Mouse (Mus musculus) hindbrain, embryonic 13.5 days (tissue): ENCODE results near the gene St6gal2. TPM values are rescaled to one million over a fixed set of nuclear protein-coding genes. Genes with fewer than 3 reads are reported as not detected.

Experiments used
- ATAC-seq: fragments of 200-750 bp; cut with Nextera tagmentation; 2 replicates; pipeline ENCODE4 v1.8.0; 2017; ENCODE audit warnings: moderate TSS enrichment; ENCODE audit not compliant: low FRiP score
- H3K27ac ChIP-seq: fragments of 300-500 bp; sonication (generic); 2 replicates; pipeline ENCODE4 v1.5.1; 2015; ENCODE audit warnings: inconsistent platforms, mild to moderate bottlenecking, moderate library complexity
- H3K27me3 ChIP-seq: fragments of 300-500 bp; sonication (generic); 2 replicates; pipeline ENCODE4 v1.6.1; 2015; ENCODE audit warnings: mild to moderate bottlenecking, inconsistent platforms
- H3K36me3 ChIP-seq: fragments of 300-500 bp; sonication (generic); 2 replicates; pipeline ENCODE4 v1.6.1; 2015; ENCODE audit warnings: mild to moderate bottlenecking, inconsistent platforms
- H3K4me1 ChIP-seq: fragments of 300-500 bp; sonication (generic); replicated peaks from 2 replicates; pipeline ENCODE4 v1.6.1; 2015; ENCODE audit warnings: inconsistent platforms
- H3K4me2 ChIP-seq: fragments of 300-500 bp; sonication (generic); 2 replicates; pipeline ENCODE4 v1.6.1; 2015; ENCODE audit warnings: inconsistent platforms, mild to moderate bottlenecking, moderate library complexity
- H3K4me3 ChIP-seq: fragments of 300-500 bp; sonication (generic); 2 replicates; pipeline ENCODE4 v1.5.1; 2015; ENCODE audit warnings: mild to moderate bottlenecking, inconsistent platforms
- H3K9ac ChIP-seq: fragments of 300-500 bp; sonication (generic); 2 replicates; pipeline ENCODE4 v1.6.1; 2015; ENCODE audit warnings: mild to moderate bottlenecking, inconsistent platforms
- H3K9me3 ChIP-seq: fragments of 300-500 bp; sonication (generic); 2 replicates; pipeline ENCODE4 v1.6.1; 2016; ENCODE audit warnings: inconsistent platforms
- WGBS: fragments of 180-500 bp; shearing (Covaris S2); methylation state at CpG from one replicate; pipeline ENCODE4 v1.1.7; 2015; 5-methylcytosine and 5-hydroxymethylcytosine counted together
- polyA plus RNA-seq: library from polyadenylated mRNA; unstranded; fragments of >200 nt; fragmentation: Nextera tagmentation; extraction: Ambion mirVana; gene quantifications from 2 replicates; pipeline ENCODE4 v1.2.1, GENCODE M21; 2015

St6gal2 gene
- polyA plus RNA-seq, result 18.5 and 21.4 TPM in 2 replicates

DNA sequence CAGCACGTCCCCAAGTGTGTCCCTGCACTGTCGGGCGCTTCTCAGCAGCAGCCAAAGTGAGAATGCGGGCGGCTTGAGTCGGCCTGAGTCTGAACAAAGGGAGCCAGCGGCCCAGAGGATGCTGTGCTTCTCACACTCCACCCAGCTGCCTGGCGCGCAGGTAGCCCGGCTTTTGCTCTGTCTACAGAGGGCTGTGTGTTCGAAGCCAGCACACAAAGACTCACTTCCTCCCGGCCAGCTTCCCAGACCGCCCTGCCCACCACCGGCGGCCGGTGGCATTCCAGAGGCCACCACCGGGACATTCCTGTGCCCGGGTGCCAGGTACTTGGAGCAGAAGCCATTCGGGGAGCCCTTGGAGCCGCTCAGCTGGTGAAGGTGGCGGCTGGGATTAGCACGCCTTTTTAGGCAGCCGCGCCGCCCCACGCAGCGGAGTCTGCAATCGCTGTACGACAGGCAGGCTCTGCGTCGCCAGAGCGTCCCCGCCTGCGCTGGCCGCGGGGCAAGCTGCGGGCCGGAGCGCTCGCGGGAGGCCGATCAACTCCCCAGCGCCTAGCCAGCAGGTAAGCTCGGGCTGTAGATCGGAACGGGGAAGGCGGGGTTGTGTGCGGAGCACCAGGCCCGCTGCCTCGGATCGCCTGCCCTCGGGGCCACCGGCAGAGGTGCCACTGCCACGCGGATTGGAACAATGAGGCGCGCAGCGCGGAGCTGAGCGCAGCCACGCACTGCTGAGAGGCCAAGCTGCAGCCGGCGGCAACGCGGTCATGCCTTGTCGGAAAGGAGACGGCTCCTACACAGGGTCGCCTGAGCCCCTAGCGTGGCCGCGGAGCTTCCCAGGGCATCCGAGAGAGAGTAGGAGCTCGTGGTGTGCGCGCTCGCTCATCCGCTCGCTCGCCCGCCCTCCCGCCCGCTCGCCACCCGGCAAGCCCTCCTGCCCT, at the start of gene St6gal2:
Gene St6gal2 (plus strand): TSS at position 133 of the 935 bp plus-strand sequence.
- no peaks in the 10 kb centered on the region for H3K27me3 ChIP-seq
- no peaks in the 10 kb centered on the region for H3K36me3 ChIP-seq
- under 1% methylated on average over 75 of the region's 84 CpGs for WGBS
- H3K4me2 ChIP-seq, result peak within 1 kb of the TSS; percentile 67
- ATAC-seq, result peak; percentile 91
- peak within 1 kb of the TSS; percentile 98 for H3K27ac ChIP-seq
- no peaks in the 10 kb centered on the region for H3K9me3 ChIP-seq
- H3K9ac ChIP-seq, result peak within 1 kb of the TSS; percentile 91
- peaks cover 24% of the 10 kb centered on the region for H3K4me1 ChIP-seq
- H3K4me3 ChIP-seq, result peak within 1 kb of the TSS; percentile 61

DNA sequence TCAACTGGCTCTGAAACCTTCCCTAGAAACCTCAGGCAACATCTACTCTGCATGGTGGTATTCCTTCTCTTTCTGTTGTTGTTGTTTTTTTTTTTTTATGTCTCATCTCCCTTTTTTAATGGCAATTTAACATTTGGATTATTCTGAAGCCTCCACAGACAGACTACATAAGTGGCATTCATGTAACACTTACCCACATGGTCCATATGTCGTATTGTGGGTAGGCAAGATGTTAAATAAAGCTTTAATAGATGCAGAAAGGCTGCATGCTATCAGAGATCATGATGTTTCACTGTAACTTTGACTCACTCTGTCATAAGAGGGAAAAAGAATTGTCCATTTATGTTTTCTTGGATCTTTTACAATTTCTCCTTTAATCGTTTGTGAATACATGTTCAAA, 39.1 kb upstream of the St6gal2 start:
- Histone ChIP-seq H3K9me3 (no peaks in the 10 kb centered on the region), H3K36me3 (no peaks in the 10 kb centered on the region), H3K4me1 (no peaks in the 10 kb centered on the region), H3K27ac (no peak overlapping the region), H3K9ac (no peak overlapping the region), H3K27me3 (no peaks in the 10 kb centered on the region), H3K4me3 (no peak overlapping the region), H3K4me2 (no peak overlapping the region)
- WGBS, result 90% methylated on average over 2 of the region's 2 CpGs
- ATAC-seq, result no peak

DNA sequence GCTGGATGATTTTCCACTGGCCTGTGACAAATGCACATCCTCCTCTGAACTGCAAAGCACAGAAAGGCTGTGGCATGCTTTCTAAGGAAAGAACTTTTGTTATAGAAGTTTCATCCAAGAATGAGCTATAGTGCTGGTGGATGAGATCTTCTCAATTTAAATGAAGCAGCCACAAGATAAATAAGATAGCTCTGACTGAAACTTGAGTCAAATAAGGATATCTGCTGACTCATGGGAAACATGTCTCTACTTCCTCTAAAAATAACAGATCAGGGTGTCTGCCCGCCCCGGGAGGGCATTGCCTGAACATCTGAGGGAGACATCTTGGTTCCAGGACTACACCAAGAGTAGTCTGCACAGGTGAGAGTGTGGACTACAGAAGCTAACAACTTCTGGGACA, 28.7 kb upstream of the St6gal2 start:
- H3K9me3 ChIP-seq, result no peaks in the 10 kb centered on the region
- H3K4me3 ChIP-seq, result no peak overlapping the region
- H3K9ac ChIP-seq, result no peak overlapping the region
- WGBS, result 93% methylated on average over 2 of the region's 2 CpGs
- no peak overlapping the region for H3K27ac ChIP-seq
- no peaks in the 10 kb centered on the region for H3K4me1 ChIP-seq
- no peaks in the 10 kb centered on the region for H3K36me3 ChIP-seq
- no peak for ATAC-seq
- H3K4me2 ChIP-seq, result no peak overlapping the region
- H3K27me3 ChIP-seq, result no peaks in the 10 kb centered on the region

DNA sequence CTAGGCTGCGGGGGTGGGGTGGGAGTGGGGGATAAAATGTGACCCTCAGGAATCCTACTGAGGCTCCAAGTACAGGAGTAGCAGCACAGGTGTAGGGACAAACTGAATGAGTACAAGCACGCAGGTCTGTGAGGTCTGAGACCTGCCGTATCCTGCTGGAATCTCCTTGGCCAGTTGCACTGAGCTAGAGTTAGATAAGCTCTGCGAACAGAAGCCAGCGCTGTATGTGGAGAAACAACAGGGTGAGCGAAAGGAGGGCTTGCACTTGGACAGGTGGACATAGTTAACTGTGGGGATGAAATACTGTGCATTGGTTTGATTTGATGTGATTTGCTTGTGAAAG, 974 bp downstream of the St6gal2 start:
- Histone ChIP-seq H3K36me3 (no peaks in the 10 kb centered on the region), H3K4me3 (peak overlapping the region; percentile 61), H3K27ac (peak overlapping the region; percentile 98), H3K27me3 (no peaks in the 10 kb centered on the region), H3K9ac (peak overlapping the region; percentile 91), H3K4me1 (peaks cover 24% of the 10 kb centered on the region), H3K9me3 (no peaks in the 10 kb centered on the region), H3K4me2 (peak overlapping the region; percentile 67)
- under 1% methylated on average over 6 of the region's 6 CpGs for WGBS
- no peak; the same call in none of the 2 replicates for ATAC-seq

DNA sequence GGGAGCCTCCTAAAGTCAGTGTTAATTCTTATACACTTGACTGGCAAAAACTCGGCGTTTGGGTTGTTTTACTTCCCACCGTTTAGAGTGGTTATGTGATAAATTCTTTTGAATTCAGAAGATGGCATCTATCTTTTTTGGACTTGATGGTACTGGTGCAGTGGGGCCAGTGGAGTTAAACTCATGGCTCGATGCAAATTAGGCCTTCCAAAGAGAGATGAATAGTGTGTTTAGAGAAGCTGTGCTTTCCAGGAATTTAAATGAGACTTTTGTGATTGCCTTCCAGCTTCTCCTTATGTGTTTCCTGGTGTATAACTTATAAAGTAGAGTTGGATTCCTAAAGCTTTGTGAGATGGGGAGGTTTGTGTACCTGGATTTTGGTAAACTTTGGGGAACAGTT, 1.5 kb downstream of the St6gal2 start:
- peak overlapping the region; percentile 67 for H3K4me2 ChIP-seq
- H3K4me1 ChIP-seq, result peaks cover 24% of the 10 kb centered on the region
- peak overlapping the region; percentile 98 for H3K27ac ChIP-seq
- 13% methylated on average over 4 of the region's 4 CpGs for WGBS
- H3K9me3 ChIP-seq, result no peaks in the 10 kb centered on the region
- peak overlapping the region; percentile 91 for H3K9ac ChIP-seq
- H3K4me3 ChIP-seq, result peak overlapping the region; percentile 61
- no peaks in the 10 kb centered on the region for H3K27me3 ChIP-seq
- no peaks in the 10 kb centered on the region for H3K36me3 ChIP-seq
- ATAC-seq, result no peak

DNA sequence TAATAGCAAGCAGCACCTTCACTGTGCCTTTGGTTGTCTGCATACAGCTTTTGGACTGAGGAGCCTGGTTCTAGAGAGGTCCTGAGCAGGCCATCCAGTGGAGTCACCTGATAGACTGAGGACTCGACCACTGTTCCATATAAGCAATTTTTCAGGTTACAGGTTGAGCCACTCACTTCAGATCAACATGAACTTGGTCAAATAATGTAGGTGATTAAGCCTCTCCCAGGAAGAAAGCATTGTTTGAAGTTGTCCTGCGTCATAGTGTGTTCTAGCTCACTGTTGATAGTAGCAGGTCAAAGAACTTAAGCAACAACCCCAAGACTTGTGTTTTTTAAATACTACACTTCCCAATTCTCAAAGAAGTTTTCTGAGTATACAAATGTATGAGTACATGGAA, 5.8 kb downstream of the St6gal2 start:
- Histone ChIP-seq H3K4me3 (no peak overlapping the region), H3K4me1 (peaks cover 19% of the 10 kb centered on the region), H3K27ac (no peak overlapping the region), H3K27me3 (no peaks in the 10 kb centered on the region), H3K9me3 (no peaks in the 10 kb centered on the region), H3K36me3 (no peaks in the 10 kb centered on the region), H3K9ac (no peak overlapping the region), H3K4me2 (no peak overlapping the region)
- 67% methylated on average over 2 of the region's 2 CpGs for WGBS
- ATAC-seq, result no peak

DNA sequence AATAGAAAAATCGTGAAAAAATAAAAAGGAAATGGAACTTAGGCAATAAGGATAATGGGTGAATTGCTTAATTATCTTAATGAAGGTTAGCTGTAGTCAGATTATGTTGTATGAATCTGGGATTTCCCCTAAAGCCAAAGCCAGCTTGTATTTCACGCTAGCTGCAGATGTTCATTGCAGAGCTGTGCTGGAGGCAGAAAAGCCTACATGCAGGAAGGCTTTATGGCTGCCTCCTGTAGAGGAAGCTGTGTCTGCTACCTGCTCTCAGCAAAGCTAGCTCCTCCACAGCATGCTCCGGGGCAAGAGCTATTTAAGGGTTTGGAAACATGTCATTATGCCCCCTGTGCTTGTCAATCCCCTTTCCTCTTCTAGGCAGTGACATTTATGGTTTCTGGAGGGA, 9.3 kb downstream of the St6gal2 start:
- no peaks in the 10 kb centered on the region for H3K27me3 ChIP-seq
- H3K36me3 ChIP-seq, result no peaks in the 10 kb centered on the region
- 79% methylated on average over 3 of the region's 3 CpGs for WGBS
- no peak overlapping the region for H3K27ac ChIP-seq
- H3K9ac ChIP-seq, result no peak overlapping the region
- no peak overlapping the region for H3K4me2 ChIP-seq
- no peak overlapping the region for H3K4me3 ChIP-seq
- 0 out of 2 replicates have a peak, but pooled peaks cover 3% of the 10 kb centered on the region for H3K4me1 ChIP-seq
- no peaks in the 10 kb centered on the region for H3K9me3 ChIP-seq
- ATAC-seq, result no peak

DNA sequence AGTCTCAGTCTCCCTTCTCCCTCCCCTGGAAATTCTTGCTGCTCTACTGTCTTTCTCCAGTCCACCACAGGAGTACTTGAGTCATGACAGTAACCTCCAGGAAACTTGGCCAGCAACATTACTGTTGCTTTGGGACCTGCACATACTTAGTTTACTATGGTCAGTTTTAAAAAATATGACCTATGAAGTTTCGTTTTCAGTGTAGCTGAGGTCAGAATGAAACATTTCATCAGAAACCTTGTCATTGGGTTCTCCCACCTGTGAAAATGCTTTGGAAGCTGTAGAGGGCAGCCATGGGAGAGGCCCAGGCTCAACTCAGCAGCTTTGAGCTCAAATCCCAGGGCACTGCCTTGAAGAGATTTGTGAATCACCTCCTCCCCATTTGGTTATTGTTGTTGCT, 15.0 kb downstream of the St6gal2 start:
- no peaks in the 10 kb centered on the region for H3K27me3 ChIP-seq
- ATAC-seq, result no peak
- H3K4me1 ChIP-seq, result 0 out of 2 replicates have a peak, but pooled peaks cover 3% of the 10 kb centered on the region
- no peaks in the 10 kb centered on the region for H3K9me3 ChIP-seq
- H3K36me3 ChIP-seq, result no peaks in the 10 kb centered on the region
- H3K4me2 ChIP-seq, result no peak overlapping the region
- no peak overlapping the region for H3K4me3 ChIP-seq
- WGBS, result 78% methylated on average over 1 of the region's 1 CpGs
- H3K27ac ChIP-seq, result no peak overlapping the region
- H3K9ac ChIP-seq, result no peak overlapping the region

DNA sequence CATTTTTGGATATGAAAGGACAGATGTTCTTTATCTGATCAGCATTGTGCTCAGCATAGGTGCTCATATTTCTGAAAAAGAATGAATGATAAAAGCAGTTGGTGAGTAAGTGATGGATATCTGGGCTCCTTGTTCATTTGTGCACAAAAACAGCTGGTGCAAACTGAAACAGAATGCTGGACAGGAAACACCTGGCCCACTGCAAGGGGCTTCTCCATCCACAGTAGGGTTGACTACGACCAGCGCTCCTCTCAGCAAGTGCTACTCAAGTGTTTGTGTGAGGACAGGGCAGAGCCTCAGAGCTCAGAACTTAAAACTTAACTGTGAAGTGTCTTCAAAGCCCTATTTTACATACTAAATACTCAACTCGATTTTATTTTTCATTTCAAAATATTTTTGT, 22.4 kb downstream of the St6gal2 start:
- Histone ChIP-seq H3K27ac (no peak overlapping the region), H3K36me3 (peaks cover 3% of the 10 kb centered on the region; the same call in 1 of the 2 replicates), H3K9me3 (no peaks in the 10 kb centered on the region), H3K4me1 (no peaks in the 10 kb centered on the region), H3K9ac (no peak overlapping the region), H3K4me3 (no peak overlapping the region), H3K4me2 (no peak overlapping the region), H3K27me3 (no peaks in the 10 kb centered on the region)
- WGBS, result 82% methylated on average over 3 of the region's 3 CpGs
- no peak for ATAC-seq

DNA sequence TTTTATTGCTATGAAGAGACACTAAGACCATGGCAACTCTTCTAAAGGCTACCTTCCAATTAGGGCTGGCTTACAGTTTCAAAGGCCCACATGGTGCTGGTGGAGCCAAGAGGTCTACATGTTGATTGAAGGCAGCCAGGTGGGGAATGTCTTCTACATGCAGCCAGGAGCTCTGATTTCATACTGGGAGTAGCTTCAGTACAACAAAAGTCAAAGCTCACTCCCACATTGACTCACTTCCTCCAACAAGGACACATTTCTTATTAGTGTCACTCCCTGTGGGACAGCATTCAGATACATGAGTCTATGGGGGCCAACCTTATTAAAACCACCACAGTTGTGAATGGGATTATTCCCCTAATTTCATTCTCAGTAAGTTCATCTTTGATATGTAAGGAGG, 23.8 kb downstream of the St6gal2 start:
- H3K27me3 ChIP-seq, result no peaks in the 10 kb centered on the region
- no peak overlapping the region for H3K27ac ChIP-seq
- H3K9me3 ChIP-seq, result no peaks in the 10 kb centered on the region
- ATAC-seq, result no peak
- H3K4me3 ChIP-seq, result no peak overlapping the region
- peaks cover 3% of the 10 kb centered on the region; the same call in 1 of the 2 replicates for H3K36me3 ChIP-seq
- no peaks in the 10 kb centered on the region for H3K4me1 ChIP-seq
- no peak overlapping the region for H3K4me2 ChIP-seq
- H3K9ac ChIP-seq, result no peak overlapping the region

DNA sequence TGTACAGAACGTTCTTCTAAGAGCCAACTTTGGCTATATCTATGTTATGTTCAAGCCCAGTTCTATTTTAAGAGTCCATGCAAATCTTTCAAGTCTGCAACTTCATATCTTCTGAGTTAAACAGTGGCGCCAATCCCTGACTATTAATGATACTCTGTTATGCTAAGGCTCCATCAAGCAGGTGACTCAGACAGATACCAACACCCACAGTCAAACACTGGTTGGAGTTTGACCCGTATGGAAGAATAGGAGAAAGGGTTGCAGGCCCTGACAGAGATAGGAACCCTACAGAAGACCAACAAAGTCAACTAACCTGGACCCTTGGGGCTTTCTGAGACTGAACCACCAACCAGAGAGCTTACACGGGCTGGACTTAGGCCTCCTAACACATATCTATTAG, 30.8 kb downstream of the St6gal2 start:
- Histone ChIP-seq H3K36me3 (peaks cover 10% of the 10 kb centered on the region; the same call in 1 of the 2 replicates), H3K4me1 (0 out of 2 replicates have a peak, but pooled peaks cover 3% of the 10 kb centered on the region), H3K9ac (no peak overlapping the region), H3K4me3 (no peak overlapping the region), H3K27ac (no peak overlapping the region), H3K4me2 (no peak overlapping the region), H3K9me3 (no peaks in the 10 kb centered on the region), H3K27me3 (no peaks in the 10 kb centered on the region)
- WGBS, result 90% methylated on average over 4 of the region's 4 CpGs
- ATAC-seq, result no peak

DNA sequence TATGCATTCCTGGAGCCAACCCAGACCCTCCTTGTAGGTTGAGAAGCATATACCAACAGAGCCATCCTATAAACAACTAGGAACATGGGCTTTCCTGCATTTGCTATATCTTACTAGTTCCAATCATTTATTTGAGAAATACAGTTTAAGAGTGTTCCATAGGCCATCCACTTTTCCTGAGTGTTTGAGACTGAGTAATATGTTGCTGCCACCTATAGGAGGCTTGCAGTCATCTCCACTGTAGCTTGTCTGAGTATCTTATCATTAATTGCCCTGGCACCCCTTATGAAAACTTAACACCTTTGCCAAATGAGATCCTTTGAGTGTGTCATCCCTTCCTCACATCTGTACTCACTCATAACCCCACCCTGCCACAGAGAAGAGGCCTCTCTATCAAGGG, 32.2 kb downstream of the St6gal2 start:
- Histone ChIP-seq H3K36me3 (peaks cover 17% of the 10 kb centered on the region), H3K27ac (no peak overlapping the region), H3K27me3 (no peaks in the 10 kb centered on the region), H3K9me3 (no peaks in the 10 kb centered on the region), H3K4me1 (0 out of 2 replicates have a peak, but pooled peaks cover 3% of the 10 kb centered on the region), H3K4me3 (no peak overlapping the region), H3K9ac (no peak overlapping the region), H3K4me2 (no peak overlapping the region)
- ATAC-seq, result peak; percentile 73; the same call in 1 of the 2 replicates

DNA sequence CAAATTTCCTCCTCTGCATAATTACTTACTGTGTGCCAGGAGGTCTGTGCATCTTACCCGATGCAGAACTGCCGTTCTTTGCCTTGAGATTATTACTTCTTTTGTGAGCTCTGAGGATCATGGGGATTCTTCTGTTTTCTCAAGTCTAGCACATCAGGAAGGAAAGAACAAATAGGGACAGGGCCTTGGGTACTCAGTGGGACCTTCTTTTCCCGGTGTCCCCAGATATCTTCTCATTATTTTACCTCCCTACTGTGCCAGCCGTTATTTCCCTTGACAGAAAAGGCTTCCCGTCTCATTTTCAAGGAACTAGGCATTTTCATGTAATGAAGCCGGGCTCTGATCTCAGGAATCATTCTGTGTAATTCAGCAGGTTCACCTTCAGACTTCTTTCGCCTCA, 34.2 kb downstream of the St6gal2 start:
- Histone ChIP-seq H3K4me1 (0 out of 2 replicates have a peak, but pooled peaks cover 3% of the 10 kb centered on the region), H3K27ac (peak overlapping the region; percentile 36; the same call in 1 of the 2 replicates), H3K4me2 (no peak overlapping the region), H3K9ac (no peak overlapping the region), H3K27me3 (no peaks in the 10 kb centered on the region), H3K4me3 (no peak overlapping the region), H3K9me3 (no peaks in the 10 kb centered on the region), H3K36me3 (peaks cover 25% of the 10 kb centered on the region)
- WGBS, result 73% methylated on average over 7 of the region's 7 CpGs
- no peak for ATAC-seq
